Mouse (Mus musculus) embryonic fibroblast, embryonic 13.5 days (primary cell): ENCODE measurements around the gene Proser3. TPM values are rescaled to one million over a fixed set of nuclear protein-coding genes. Genes with fewer than 3 reads are reported as not detected.
A peak's percentile ranks its signal among the peaks of the same experiment; 100 is the strongest.

Experiments
- H3K27ac ChIP-seq: 2 replicates; pipeline ENCODE4 v1.5.1; 2012; ENCODE audit warnings: low read length, control low read depth, inconsistent platforms; ENCODE audit not compliant: insufficient read depth
- H3K4me1 ChIP-seq: 2 replicates; pipeline ENCODE4 v1.6.1; 2011; ENCODE audit warnings: low read length; ENCODE audit not compliant: control insufficient read depth, insufficient read depth
- H3K4me3 ChIP-seq: 2 replicates; pipeline ENCODE4 v1.5.1; 2011; ENCODE audit warnings: mild to moderate bottlenecking, control low read depth, low read length; ENCODE audit not compliant: insufficient read depth
- CTCF ChIP-seq: IDR thresholded peaks from 2 replicates; pipeline ENCODE4 v1.5.1; 2011; ENCODE audit warnings: mild to moderate bottlenecking, control low read depth, low read length, moderate library complexity, borderline replicate concordance; ENCODE audit not compliant: insufficient read depth
- POLR2A ChIP-seq: IDR thresholded peaks from 2 replicates; pipeline ENCODE4 v1.6.1; 2011; ENCODE audit warnings: low read depth, mild to moderate bottlenecking, control low read depth, low read length, moderate library complexity
- polyA plus RNA-seq: library from polyadenylated mRNA; stranded (reverse); fragments of >200 nt; gene quantifications from 2 replicates; pipeline ENCODE4 v1.2.4, GENCODE M21; 2011; ENCODE audit warnings: low read depth; ENCODE audit not compliant: missing spikeins, insufficient read length

Proser3 gene
- 7.7 and 8.0 TPM in 2 replicates for polyA plus RNA-seq

- Histone ChIP-seq H3K27ac (peak within 1 kb of the TSS; percentile 96), H3K4me3 (peak within 1 kb of the TSS; percentile 88), H3K4me1 (no peaks in the 10 kb centered on the region)
- TF ChIP-seq CTCF = no peak
- TF ChIP-seq POLR2A = peak; percentile 96
These were observed at the start of gene Proser3, which contains the start of gene Hspb6 for GRCm38 (mm10) chr7:30552102-30553020. Gene Proser3 (minus strand): TSS chr7:30552299. Gene Hspb6 (plus strand): TSS chr7:30552178.

DNA sequence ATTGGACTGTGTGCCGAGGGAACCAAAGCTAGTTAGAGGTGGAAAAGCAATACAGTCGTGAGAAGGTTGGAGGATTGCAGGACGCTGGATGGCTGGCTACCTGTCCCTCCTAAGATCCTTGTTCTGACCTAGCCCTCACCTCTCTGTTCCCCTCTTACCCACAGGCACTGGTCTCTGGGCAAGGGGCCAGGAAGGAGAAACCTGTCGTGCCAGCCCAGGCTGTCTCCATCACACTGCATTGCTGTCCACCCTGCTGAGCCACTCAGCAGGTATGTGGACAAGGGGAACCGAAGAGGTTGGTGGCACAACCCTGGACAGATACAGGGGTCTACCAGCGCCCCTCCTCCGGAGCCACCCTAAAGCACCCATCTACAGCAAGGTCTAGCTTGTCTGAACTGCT, 48.6 kb upstream of the Proser3 start:
- Histone ChIP-seq H3K27ac (no peak overlapping the region), H3K4me3 (no peak overlapping the region), H3K4me1 (no peaks in the 10 kb centered on the region)
- TF ChIP-seq CTCF = no peak
- no peak for TF ChIP-seq POLR2A

DNA sequence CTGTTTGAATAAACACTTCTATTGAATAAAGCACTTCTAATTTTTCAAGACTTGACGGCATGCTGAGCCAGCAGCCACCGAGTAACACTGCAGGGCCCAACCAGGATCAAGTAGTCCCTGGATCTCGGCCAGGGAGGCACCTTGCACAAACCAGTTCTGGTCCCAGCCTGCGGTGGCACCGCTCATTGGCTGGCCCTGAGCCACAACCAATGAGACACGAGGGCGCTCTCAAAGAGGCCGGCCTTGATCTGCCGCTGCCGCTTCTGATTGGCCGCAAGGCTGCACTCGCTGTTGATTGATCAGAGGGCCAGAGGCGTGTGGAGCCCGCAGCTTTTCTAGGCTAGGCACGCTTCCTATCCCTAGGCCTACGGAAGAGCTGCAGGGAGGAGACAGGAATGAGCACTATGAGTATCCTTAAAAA, 47.8 kb upstream of the Proser3 start:
- H3K27ac ChIP-seq = no peak overlapping the region
- no peak for TF ChIP-seq CTCF
- no peak for TF ChIP-seq POLR2A
- H3K4me3 ChIP-seq = no peak overlapping the region
- no peaks in the 10 kb centered on the region for H3K4me1 ChIP-seq

DNA sequence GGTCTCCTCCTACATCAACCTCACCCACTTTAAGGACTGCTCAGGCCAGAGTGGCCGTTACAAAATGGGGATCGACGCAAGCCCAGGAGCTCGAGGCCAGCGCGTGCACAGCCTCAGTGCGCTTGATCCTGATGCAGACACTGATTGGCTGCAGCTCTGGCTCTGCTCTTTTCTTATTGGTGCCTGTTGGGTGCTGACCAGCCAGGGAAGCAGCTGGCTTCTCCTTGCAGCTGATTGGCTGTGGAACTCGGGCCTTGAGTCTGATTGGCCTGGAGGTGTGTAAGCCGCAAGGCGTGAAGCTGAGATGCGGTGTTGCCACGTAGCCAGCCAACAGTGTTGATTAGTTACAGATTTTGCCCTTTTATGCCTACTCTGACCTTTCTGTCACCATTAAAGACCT, 46.7 kb upstream of the Proser3 start, which contains the start of gene Zbtb32:
Zbtb32 (minus strand) TSS at position 124 of the 400 bp plus-strand sequence.
- Histone ChIP-seq H3K4me3 (no peak within 1 kb of the TSS), H3K27ac (no peak within 1 kb of the TSS), H3K4me1 (no peaks in the 10 kb centered on the region)
- TF ChIP-seq POLR2A (no peak), CTCF (no peak)

DNA sequence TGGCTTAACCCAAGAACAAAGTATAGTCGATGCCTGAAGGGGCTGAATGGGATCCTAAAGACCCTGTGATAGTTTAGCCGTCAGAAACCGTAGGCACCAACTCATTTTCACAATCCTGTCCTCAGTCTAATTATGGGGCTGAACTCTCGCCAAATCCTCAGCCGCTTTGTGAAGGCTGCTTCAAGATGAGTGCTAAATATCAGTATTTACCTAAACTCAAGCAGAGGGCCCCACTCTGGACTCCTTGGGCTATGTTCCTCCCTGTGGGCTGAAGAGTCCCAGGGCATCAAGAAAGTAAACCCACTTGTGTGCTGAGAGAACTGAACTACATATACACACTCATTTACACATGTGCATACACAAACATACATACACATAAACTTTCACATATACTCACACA, 44.7 kb upstream of the Proser3 start:
- TF ChIP-seq CTCF = no peak
- TF ChIP-seq POLR2A = no peak
- H3K27ac ChIP-seq = no peak overlapping the region
- H3K4me3 ChIP-seq = no peak overlapping the region
- no peaks in the 10 kb centered on the region for H3K4me1 ChIP-seq

DNA sequence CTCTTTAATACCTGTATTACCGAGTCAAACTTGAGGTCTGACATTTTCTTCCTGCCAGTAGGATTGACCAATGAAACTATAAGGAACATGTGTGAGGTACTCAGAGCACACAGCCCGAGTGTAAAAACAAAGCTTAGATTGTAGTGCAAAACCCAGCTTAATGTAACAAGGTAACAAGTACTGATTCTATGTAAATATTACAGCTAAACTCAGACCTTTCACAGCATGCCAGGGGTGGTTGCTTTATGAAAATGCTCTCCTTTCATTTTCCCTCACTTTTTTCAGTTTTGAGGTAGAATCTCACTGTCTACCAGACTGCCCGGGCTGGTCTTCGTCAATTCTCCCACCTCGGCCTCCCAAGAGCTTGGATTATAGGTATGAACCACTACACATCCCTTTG, 44.0 kb upstream of the Proser3 start:
- no peak overlapping the region for H3K4me3 ChIP-seq
- no peak overlapping the region for H3K27ac ChIP-seq
- no peak for TF ChIP-seq POLR2A
- TF ChIP-seq CTCF = no peak
- H3K4me1 ChIP-seq = no peaks in the 10 kb centered on the region

DNA sequence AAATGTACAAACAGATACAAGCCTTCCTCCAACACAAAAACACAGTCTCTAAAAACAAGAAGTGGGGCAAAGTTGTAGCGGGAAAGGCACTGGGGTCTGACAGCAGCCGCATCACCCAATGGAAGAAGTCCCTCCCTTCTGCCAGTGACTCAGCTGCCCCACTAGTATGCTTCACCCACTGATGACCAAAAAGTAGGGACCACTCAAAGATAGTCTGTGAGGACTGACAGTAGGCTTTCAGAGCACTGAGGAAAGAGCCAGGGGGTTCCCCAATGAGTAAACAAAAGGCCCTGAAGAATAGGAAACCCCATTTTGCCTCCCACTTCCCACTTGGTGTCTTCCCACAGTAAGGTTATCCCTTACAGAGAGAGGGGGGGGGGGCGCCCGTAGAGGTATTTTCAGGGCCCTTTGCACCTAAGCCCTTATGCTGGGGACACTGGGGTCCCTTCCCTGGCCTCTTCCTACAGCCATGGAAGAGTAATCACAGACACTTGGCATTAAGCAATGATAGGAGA, 42.5 kb upstream of the Proser3 start:
- Histone ChIP-seq H3K27ac (no peak overlapping the region), H3K4me3 (no peak overlapping the region), H3K4me1 (no peaks in the 10 kb centered on the region)
- TF ChIP-seq CTCF = no peak
- TF ChIP-seq POLR2A = no peak

DNA sequence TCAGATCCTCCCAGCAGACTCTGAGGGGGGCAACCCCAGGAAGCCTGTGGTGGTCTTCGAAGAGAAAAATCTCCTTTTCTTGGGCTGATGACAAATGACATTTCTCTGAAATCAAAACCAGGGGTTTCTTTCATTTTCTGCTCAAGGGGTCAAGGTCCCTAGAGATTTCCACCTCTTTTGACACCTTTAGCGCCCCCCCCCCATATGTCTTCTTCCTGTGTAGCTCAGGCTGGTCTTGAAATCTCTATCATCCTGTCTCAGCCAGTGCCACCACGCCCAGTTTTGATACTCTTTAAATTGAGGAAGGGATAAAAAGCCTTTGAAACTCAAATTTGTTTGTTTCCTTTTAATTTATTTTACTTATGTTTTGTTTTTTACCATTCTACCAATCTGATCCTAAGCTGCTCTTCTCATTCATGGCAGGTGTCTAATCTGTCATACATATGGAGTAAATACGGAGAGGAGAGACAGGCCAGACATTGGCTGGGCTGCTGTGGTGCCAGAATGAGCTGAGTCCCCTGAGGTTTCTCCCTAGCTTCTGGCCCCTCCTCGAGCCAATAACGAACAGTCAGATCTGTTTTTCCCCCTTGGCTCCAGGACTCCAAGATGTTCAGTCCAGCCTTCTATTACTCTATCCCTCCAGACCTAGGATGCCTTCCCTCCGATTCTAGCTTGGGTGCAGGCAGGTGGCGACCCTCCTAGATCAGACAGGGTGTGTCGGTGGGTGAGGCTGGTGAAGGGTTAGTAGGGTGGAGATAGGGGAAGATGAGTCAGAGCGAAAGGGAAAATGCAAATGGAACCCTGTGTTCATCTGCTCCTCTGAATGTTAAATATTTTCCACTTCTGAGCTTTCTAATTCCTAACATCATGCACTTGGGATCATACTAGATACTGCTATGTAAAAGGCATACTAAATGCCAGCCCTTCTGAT, 41.7 kb upstream of the Proser3 start:
- TF ChIP-seq CTCF = no peak
- no peak for TF ChIP-seq POLR2A
- no peak overlapping the region for H3K27ac ChIP-seq
- H3K4me1 ChIP-seq = no peaks in the 10 kb centered on the region
- no peak overlapping the region for H3K4me3 ChIP-seq

DNA sequence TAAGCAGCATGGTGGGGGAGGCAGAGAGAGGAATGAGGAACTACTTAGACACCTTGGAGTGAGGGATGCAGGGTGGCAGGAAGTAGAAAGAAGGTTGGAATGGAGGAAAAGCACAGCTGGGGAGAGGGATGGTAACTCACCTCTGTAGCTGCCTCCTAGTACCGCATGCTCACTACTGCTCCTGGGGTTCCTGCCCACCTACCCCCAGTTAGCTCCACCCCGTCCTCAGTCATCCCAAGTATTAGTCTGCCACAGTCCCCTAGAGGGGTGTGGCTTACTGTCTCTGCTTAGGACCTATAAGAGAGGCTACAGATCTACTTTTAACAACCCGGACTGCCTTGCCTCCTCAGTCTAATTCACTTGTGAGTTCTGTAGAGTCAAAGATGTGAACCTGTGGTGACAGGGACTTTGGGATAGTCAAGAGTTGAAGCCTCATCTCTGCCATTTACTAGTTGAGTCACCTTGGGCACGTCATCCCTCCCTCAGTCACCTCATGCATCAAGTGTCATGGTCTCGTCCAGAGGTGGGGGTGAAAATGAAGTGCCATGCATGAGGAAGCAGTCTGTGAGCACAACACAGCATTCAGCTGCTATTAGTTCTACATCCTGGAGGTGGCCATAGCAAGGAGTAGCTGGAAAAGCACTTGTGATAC, 40.8 kb upstream of the Proser3 start:
- H3K27ac ChIP-seq = no peak overlapping the region
- H3K4me3 ChIP-seq = no peak overlapping the region
- TF ChIP-seq CTCF (no peak), POLR2A (no peak)
- no peaks in the 10 kb centered on the region for H3K4me1 ChIP-seq
